Mouse (Mus musculus): ENCODE measurements around the gene 4921517D22Rik.

4921517D22Rik gene

GRCm38 (mm10) chr13:59663939-59664712 is 29.8 kb downstream of the 4921517D22Rik start:
- in situ Hi-C loops (cut with MboI; ENCODE audit: unreplicated experiment in 2 of 2): no loop called here

GRCm38 (mm10) chr13:59661966-59662365 is 31.9 kb downstream of the 4921517D22Rik start:
- in situ Hi-C loops (cut with MboI; ENCODE audit: unreplicated experiment in 2 of 2): no loop called here

- in situ Hi-C loops (cut with MboI; ENCODE audit: unreplicated experiment in 2 of 2): no loop called here
These were observed 32.5 kb downstream of the 4921517D22Rik start for GRCm38 (mm10) chr13:59661387-59661786.

GRCm38 (mm10) chr13:59660371-59660770 is 33.5 kb downstream of the 4921517D22Rik start:
- in situ Hi-C loops (cut with MboI; ENCODE audit: unreplicated experiment in 2 of 2): no loop called here

GRCm38 (mm10) chr13:59657781-59658180 is 36.1 kb downstream of the 4921517D22Rik start:
- in situ Hi-C loops (cut with MboI; ENCODE audit: unreplicated experiment in 2 of 2): no loop called here

GRCm38 (mm10) chr13:59656975-59657388 is 36.9 kb downstream of the 4921517D22Rik start:
- in situ Hi-C loops (cut with MboI; ENCODE audit: unreplicated experiment in 2 of 2): no loop called here

- in situ Hi-C loops (cut with MboI; ENCODE audit: unreplicated experiment in 2 of 2): no loop called here
These were observed 37.5 kb downstream of the 4921517D22Rik start for GRCm38 (mm10) chr13:59656316-59656832.

- in situ Hi-C loops (cut with MboI; ENCODE audit: unreplicated experiment in 2 of 2): no loop called here
These were observed 38.1 kb downstream of the 4921517D22Rik start for GRCm38 (mm10) chr13:59655718-59656315.

- in situ Hi-C loops (cut with MboI; ENCODE audit: unreplicated experiment in 2 of 2): no loop called here
These were observed 39.4 kb downstream of the 4921517D22Rik start for GRCm38 (mm10) chr13:59654465-59654864.

GRCm38 (mm10) chr13:59653136-59653535 is 40.8 kb downstream of the 4921517D22Rik start:
- in situ Hi-C loops (cut with MboI; ENCODE audit: unreplicated experiment in 2 of 2): no loop called here

GRCm38 (mm10) chr13:59652651-59653050 is 41.3 kb downstream of the 4921517D22Rik start:
- in situ Hi-C loops (cut with MboI; ENCODE audit: unreplicated experiment in 2 of 2): no loop called here

- in situ Hi-C loops (cut with MboI; ENCODE audit: unreplicated experiment in 2 of 2): no loop called here
These were observed 44.1 kb downstream of the 4921517D22Rik start for GRCm38 (mm10) chr13:59649781-59650180.

GRCm38 (mm10) chr13:59648598-59648997 is 45.3 kb downstream of the 4921517D22Rik start:
- in situ Hi-C loops (cut with MboI; ENCODE audit: unreplicated experiment in 2 of 2): no loop called here

- in situ Hi-C loops (cut with MboI; ENCODE audit: unreplicated experiment in 2 of 2): no loop called here
These were observed 46.4 kb downstream of the 4921517D22Rik start for GRCm38 (mm10) chr13:59647484-59647883.

GRCm38 (mm10) chr13:59646674-59647244 is 47.1 kb downstream of the 4921517D22Rik start:
- in situ Hi-C loops (cut with MboI; ENCODE audit: unreplicated experiment in 2 of 2): no loop called here

GRCm38 (mm10) chr13:59645491-59645890 is 48.4 kb downstream of the 4921517D22Rik start:
- in situ Hi-C loops (cut with MboI; ENCODE audit: unreplicated experiment in 2 of 2): no loop called here

GRCm38 (mm10) chr13:59642818-59643217 is 51.1 kb downstream of the 4921517D22Rik start:
- in situ Hi-C loops (cut with MboI; ENCODE audit: unreplicated experiment in 2 of 2): loop anchor here in 1 of 2 experiments (5.0 kb wide), 1 partner anchor 84 kb away; no protein-coding TSS in a partner anchor

- in situ Hi-C loops (cut with MboI; ENCODE audit: unreplicated experiment in 2 of 2): loop anchor here in 1 of 2 experiments (5.0 kb wide), 1 partner anchor 87 kb away; no protein-coding TSS in a partner anchor
These were observed 53.8 kb downstream of the 4921517D22Rik start for GRCm38 (mm10) chr13:59640178-59640440.

GRCm38 (mm10) chr13:59639368-59640177 is 54.3 kb downstream of the 4921517D22Rik start:
- in situ Hi-C loops (cut with MboI; ENCODE audit: unreplicated experiment in 2 of 2): loop anchor here in 1 of 2 experiments (5.0 kb wide), 1 partner anchor 88 kb away; no protein-coding TSS in a partner anchor

- in situ Hi-C loops (cut with MboI; ENCODE audit: unreplicated experiment in 2 of 2): no loop called here
These were observed 56.1 kb downstream of the 4921517D22Rik start for GRCm38 (mm10) chr13:59637800-59638199.
